Mouse (Mus musculus): Measurements from ENCODE around the gene Ccl12.

Gene Ccl12

GRCm38 (mm10) chr11:82101529-82101928 is at the start of gene Ccl12:
TSS of gene Ccl12 (plus strand) at chr11:82101845.
- no peak for DNase-seq (ENCODE audit: low spot score in 2 of 2)

DNA sequence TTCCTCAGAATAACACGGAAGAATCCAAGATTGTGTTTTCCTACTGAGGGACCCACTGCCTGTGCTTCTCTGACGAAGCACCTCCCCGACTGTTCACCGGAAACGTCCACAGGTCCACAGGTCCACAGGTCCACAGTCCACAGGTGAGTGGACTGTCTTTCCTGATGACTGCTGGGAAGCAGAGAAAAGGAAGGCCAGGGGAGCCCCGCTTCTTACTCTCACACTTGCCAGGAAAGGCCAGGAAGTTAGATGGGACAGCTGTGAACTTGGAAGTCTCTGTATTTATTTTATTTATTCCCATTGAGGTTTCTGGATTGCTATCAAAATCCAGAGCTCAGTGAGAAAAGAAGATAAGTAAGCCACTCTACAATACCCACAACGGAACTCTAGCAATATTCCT is 47.8 kb upstream of the Ccl12 start:
- DNase-seq (ENCODE audit: low spot score in 2 of 2): no peak

- DNase-seq (ENCODE audit: low spot score in 2 of 2): peak in 1 of 2 experiments; percentile 9
Measured at GRCm38 (mm10) chr11:82057646-82058045, 44.0 kb upstream of the Ccl12 start, which contains the start of gene Ccl11. TSS of gene Ccl11 (plus strand) at chr11:82057823.

DNA sequence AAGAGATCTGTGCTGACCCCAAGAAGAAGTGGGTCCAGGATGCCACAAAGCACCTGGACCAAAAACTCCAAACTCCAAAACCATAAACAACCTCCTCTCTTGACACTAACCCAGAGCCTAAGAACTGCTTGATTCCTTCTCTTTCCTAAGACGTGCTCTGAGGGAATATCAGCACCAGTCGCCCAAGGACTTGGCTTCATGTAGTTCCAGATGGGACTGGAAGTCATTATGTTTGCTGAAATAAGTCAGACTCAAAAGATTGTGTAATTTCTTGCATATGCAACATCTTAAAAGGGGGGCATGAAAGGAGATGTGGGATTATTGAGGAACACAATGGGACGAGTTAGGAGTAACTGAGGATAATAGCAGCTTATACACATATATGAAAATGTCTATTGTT is 39.4 kb upstream of the Ccl12 start:
- no peak for DNase-seq (ENCODE audit: low spot score in 2 of 2)

DNA sequence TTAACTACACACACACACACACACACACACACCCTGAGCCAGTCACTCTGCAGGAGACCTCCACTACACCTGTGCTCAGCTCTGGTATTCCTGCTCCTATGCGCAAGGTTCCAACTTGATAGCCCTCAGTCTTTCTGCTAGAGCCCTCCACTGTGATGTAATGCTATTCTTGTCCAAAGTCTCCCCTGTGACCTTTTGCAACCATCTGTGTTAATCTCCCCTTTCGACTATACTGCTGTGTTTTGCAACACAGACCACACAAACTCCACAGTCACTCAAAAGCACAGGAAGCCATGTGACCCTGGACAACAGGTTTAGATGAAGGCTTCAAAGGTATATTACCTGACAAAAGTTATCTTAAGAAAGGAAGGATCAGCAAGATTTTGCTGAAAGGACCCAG is 38.2 kb upstream of the Ccl12 start:
- DNase-seq (ENCODE audit: low spot score in 2 of 2): no peak

- no peak for DNase-seq (ENCODE audit: low spot score in 2 of 2)
Measured at GRCm38 (mm10) chr11:82066953-82067571, 34.6 kb upstream of the Ccl12 start.

DNA sequence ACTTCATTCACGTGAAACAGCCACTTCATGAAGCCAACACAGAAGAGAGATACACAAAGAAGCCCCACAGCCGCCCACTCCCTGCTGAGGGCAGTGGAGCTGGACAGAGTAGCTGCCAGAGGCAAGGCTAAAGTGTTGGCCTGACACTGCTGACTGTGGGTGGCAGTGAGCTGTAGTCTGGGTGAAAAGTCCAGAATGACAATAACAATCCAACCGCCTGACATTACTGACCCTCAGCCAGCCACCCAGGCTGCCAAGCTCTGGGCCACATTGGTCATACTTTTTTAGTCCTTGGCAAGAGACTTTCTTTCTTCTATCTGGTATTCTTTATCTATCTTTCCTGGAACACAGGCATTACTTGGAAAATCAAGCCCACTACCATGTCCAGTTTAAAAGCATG is 30.6 kb upstream of the Ccl12 start:
- DNase-seq (ENCODE audit: low spot score in 2 of 2): no peak

DNA sequence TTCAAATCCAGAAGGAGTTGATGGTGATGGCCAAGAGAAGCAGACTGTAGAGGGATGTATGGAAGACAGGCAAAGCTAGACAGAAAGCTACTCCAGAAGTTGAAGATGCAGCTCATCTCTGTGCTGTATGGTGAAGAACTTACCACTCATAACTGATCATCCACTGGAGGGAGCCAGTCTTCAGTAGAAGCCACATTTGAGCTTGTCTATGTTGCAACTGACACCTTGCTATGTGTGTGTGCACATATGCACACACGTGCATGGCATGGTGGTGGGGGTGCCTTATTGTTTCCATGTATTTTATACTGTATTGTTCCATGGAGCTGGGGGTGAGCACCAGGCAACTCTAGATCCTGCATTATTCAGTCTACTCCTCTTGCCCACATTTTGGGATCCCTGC is 29.3 kb upstream of the Ccl12 start:
- DNase-seq (ENCODE audit: low spot score in 2 of 2): no peak

GRCm38 (mm10) chr11:82072984-82073383 is 28.7 kb upstream of the Ccl12 start:
- no peak for DNase-seq (ENCODE audit: low spot score in 2 of 2)

DNA sequence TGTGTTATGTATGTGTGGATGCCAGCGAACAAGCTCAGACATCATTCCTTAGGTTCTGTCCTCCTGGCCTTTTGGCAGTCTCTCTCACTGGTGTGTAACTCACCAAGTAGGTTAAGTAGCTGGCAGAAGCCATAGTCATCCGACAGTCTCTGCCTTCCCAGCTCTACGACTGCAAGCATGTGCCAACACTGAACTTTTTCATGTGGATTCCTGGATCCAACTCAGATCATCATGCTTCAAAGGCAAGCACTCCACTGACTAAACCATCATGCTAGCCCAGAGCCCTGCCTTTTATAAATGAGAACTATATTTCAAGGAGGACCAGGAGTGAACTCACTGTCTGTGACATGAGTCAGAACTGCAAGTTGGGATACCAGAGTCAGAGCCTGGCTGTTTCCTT is 28.0 kb upstream of the Ccl12 start:
- DNase-seq (ENCODE audit: low spot score in 2 of 2): no peak

DNA sequence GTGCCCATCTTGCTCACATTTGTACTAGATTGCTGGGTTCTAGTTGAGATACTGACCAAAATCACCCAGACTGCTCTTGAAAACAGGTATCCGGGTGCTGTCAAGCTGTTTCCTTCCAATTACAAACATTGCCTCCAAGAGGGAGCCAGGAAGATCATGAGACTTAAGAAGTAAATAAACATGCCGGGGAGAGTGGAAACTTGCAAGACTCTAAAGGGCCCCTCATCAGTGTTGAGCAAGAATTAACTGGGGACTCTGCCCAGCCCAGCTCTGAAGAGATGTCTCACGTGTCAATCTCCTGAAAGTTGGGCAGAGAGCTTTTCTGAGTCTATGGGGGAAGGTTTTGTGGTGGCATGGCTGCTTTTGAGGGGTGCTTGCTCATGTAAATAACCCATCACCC is 24.6 kb upstream of the Ccl12 start:
- DNase-seq (ENCODE audit: low spot score in 2 of 2): no peak

- no peak for DNase-seq (ENCODE audit: low spot score in 2 of 2)
Measured at GRCm38 (mm10) chr11:82078136-82078730, 23.4 kb upstream of the Ccl12 start.

DNA sequence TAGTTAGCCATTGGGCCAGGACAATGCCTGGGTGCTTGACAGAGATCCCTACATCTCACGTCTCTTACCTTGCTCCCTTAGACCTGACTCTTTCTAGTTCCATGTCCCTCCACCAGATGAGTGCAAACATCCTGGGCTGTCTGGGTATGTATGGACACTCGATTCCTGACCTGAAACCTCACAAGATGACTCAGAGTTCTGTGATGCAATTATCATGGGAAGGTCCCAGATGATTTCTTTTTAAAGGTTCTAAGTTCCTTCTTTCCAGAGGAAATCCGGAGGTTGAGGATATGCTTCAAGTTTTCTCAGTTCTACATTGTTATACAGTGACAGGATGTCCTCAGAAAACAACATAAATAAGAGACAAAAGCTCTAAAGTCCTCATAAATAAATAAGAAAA is 20.8 kb upstream of the Ccl12 start:
- no peak for DNase-seq (ENCODE audit: low spot score in 2 of 2)

DNA sequence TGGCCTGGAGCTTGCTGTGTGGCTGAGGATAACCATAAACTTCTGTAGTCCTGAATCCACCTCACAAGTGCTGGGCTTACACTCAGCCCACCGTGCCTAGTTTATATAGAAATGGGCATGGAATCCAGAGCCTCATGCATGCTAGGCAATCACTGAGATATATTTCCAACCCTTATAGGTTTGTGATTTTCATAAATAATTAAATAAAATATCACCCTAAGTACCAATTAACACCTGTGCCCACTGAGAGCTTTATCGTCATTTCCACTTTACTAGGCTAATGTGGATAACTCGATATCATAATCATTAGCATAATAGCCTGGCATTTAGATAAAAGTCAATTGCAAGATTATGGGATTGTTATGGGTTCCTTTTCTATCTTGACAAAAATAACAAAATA is 17.3 kb upstream of the Ccl12 start:
- DNase-seq (ENCODE audit: low spot score in 2 of 2): no peak

- no peak for DNase-seq (ENCODE audit: low spot score in 2 of 2)
Measured at GRCm38 (mm10) chr11:82099511-82100323, 1.9 kb upstream of the Ccl12 start.

DNA sequence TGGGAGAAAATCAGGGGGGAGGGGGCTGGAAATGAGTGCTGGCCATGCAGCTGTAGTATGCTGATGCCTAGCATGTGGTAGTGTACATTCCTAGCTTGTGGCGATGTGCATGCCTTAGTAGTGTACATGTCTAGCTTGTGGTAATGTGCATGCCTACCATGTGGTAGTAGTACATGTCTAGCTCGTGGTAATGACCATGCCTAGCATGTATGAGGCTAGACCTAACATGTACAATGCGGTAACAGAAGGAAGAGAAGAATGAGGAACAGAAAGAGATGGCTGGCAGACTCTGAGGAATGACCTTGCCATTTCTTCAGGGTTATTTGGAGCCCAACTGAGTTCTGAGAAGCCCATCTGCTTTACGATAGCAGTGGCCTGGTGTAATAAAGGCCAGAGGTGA is 558 bp upstream of the Ccl12 start:
- no peak for DNase-seq (ENCODE audit: low spot score in 2 of 2)

DNA sequence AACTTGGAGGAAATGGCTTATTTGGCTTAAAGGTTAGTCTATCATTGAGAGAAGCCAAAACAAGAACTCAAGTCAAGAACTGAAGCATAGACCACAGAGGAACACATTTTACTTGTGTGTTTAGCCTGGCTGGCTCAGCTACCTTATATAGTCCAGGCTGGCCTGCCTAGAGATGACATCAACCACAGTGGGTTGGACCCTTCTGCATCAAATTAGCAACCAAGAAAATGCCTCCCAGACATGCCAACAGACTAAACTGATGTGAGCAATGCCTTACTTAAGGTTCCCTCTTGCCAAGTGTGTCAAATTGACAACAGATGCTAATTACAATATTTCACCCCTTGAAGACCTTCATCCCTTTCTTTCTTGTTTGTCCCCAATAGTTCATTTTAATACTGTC is 8.0 kb downstream of the Ccl12 start:
- DNase-seq (ENCODE audit: low spot score in 2 of 2): no peak

GRCm38 (mm10) chr11:82110372-82111248 is 9.0 kb downstream of the Ccl12 start:
- no peak for DNase-seq (ENCODE audit: low spot score in 2 of 2)

DNA sequence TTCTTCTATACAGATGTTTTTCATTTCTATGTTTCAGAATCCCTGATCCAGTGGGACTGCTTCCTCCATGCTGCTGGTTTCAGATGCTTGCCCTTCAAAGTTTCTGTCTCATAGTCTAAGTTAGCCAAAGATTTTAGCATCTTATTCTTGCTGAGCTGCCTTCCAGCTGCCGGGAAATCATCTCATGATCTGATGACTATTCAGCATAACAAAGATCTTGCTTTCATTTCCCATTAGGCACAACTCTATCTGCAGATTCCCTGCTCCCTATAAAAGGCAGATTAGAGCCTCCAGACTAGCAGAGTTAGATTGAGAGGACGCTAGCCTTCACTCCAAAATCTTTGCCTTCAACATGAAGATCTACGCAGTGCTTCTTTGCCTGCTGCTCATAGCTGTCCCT is 13.2 kb downstream of the Ccl12 start, which contains the start of gene Ccl8:
Gene Ccl8, plus strand, starts transcription at position 301 of the 400 bp plus-strand sequence.
- DNase-seq (ENCODE audit: low spot score in 2 of 2): no peak

- no peak for DNase-seq (ENCODE audit: low spot score in 2 of 2)
Measured at GRCm38 (mm10) chr11:82116041-82116440, 14.4 kb downstream of the Ccl12 start.

- DNase-seq (ENCODE audit: low spot score in 2 of 2): no peak
Measured at GRCm38 (mm10) chr11:82132977-82133376, 31.3 kb downstream of the Ccl12 start.

DNA sequence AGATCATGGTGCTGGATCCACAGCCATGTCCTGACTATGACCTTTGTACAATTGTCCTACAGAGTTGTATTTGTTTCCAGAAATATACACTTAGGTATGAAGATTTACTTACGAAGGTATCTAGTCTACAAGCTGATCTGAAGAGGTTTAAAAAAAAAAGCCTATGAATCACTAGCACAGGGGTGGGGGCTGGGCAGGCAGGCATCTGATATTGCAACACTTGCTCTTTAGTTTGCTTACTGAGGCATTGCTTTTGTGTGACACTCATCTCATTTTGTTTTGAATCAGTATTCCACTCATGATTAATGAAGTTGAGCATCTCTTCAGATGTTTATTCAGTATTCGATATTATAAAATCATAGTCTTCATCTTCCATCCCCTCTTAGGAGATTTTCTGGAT is 34.6 kb downstream of the Ccl12 start:
- no peak for DNase-seq (ENCODE audit: low spot score in 2 of 2)

Measured in frontal cortex, postnatal 14 days (tissue).